Mouse (Mus musculus) left cerebral cortex, postnatal 14 days (tissue): Measurements from ENCODE around the gene Wfdc9. TPM values are rescaled to one million over a fixed set of nuclear protein-coding genes. Genes with fewer than 3 reads are reported as not detected.

Experiments
- DNase-seq, 2 experiments: peaks; one replicate each; pipeline ENCODE4 v3.0.0; 2021 to 2022; ENCODE audit warnings: low spot score in 2 of 2, mixed read lengths in 1 of 2
- intact Hi-C: fragments of 180-260 bp; cut with DNase I; formaldehyde crosslinking; loops from one replicate; pipeline ENCODE4 v1.15.1; 2025
- long read RNA-seq, 2 experiments: library from polyadenylated mRNA; stranded (forward); transcript quantifications; one replicate each; pipeline ENCODE4 v2.0.0; 2021
- total RNA-seq, 2 experiments: library from RNA; stranded (reverse); gene quantifications; 2 replicates each; pipeline ENCODE4 v1.2.3; 2021

Wfdc9 gene
- total RNA-seq, result not detected
- long read RNA-seq, experiment 1, result 0 reads
- long read RNA-seq, experiment 2, result 0 reads

- DNase-seq, result no peak
- intact Hi-C loops, result no loop called here
These were observed at the start of gene Wfdc9 for GRCm38 (mm10) chr2:164656483-164656882. Gene Wfdc9, minus strand, starts transcription at chr2:164656583.

GRCm38 (mm10) chr2:164705991-164706390 is 49.6 kb upstream of the Wfdc9 start:
- intact Hi-C loops, result no loop called here
- no peak for DNase-seq

GRCm38 (mm10) chr2:164705328-164705727 is 48.9 kb upstream of the Wfdc9 start:
- intact Hi-C loops, result no loop called here
- DNase-seq, result no peak

- DNase-seq, result no peak
- intact Hi-C loops, result no loop called here
These were observed 47.9 kb upstream of the Wfdc9 start for GRCm38 (mm10) chr2:164704235-164704634.

- no peak for DNase-seq
- intact Hi-C loops, result no loop called here
These were observed 45.4 kb upstream of the Wfdc9 start for GRCm38 (mm10) chr2:164701761-164702160.

- intact Hi-C loops, result no loop called here
- DNase-seq, result no peak
These were observed 44.6 kb upstream of the Wfdc9 start for GRCm38 (mm10) chr2:164700959-164701358.

- intact Hi-C loops, result no loop called here
- no peak for DNase-seq
These were observed 41.8 kb upstream of the Wfdc9 start, which contains the start of gene Spint4 for GRCm38 (mm10) chr2:164698201-164698600. Gene Spint4, plus strand, starts transcription at chr2:164698501.

- intact Hi-C loops, result loop anchor here (5.0 kb wide), 1 partner anchor 42 kb away; no protein-coding TSS in a partner anchor
- DNase-seq, result no peak
These were observed 28.4 kb upstream of the Wfdc9 start, which contains the start of gene Wfdc13 for GRCm38 (mm10) chr2:164684807-164685206. Gene Wfdc13, plus strand, starts transcription at chr2:164685107.

- DNase-seq, result no peak
- intact Hi-C loops, result loop anchor here (5.0 kb wide), 1 partner anchor 47 kb away; no protein-coding TSS in a partner anchor
These were observed 23.5 kb upstream of the Wfdc9 start for GRCm38 (mm10) chr2:164679906-164680305.

- peak; percentile 69 to 77 for DNase-seq
- intact Hi-C loops, result no loop called here
These were observed 22.7 kb upstream of the Wfdc9 start for GRCm38 (mm10) chr2:164678848-164679625.

- no peak for DNase-seq
- intact Hi-C loops, result no loop called here
These were observed 20.7 kb upstream of the Wfdc9 start for GRCm38 (mm10) chr2:164676916-164677685.

GRCm38 (mm10) chr2:164676103-164676502 is 19.7 kb upstream of the Wfdc9 start:
- intact Hi-C loops, result no loop called here
- DNase-seq, result no peak

- DNase-seq, result peak in 1 of 2 experiments; percentile 9
- intact Hi-C loops, result no loop called here
These were observed 17.6 kb upstream of the Wfdc9 start, which contains the start of gene Wfdc11 for GRCm38 (mm10) chr2:164673987-164674386. Gene Wfdc11, minus strand, starts transcription at chr2:164674087.

GRCm38 (mm10) chr2:164670938-164671337 is 14.6 kb upstream of the Wfdc9 start:
- no peak for DNase-seq
- intact Hi-C loops, result no loop called here

GRCm38 (mm10) chr2:164670261-164670660 is 13.9 kb upstream of the Wfdc9 start:
- DNase-seq, result no peak
- intact Hi-C loops, result no loop called here

- no peak for DNase-seq
- intact Hi-C loops, result no loop called here
These were observed 8.5 kb upstream of the Wfdc9 start for GRCm38 (mm10) chr2:164664851-164665250.

- intact Hi-C loops, result no loop called here
- DNase-seq, result peak; percentile 15 to 25
These were observed 525 bp downstream of the Wfdc9 start, which contains the start of gene Wfdc10 for GRCm38 (mm10) chr2:164655858-164656257. Gene Wfdc10, plus strand, starts transcription at chr2:164656046.

GRCm38 (mm10) chr2:164641881-164642673 is 14.3 kb downstream of the Wfdc9 start:
- DNase-seq, result peak; percentile 14 to 22
- intact Hi-C loops, result no loop called here

- intact Hi-C loops, result no loop called here
- peak in 1 of 2 experiments; percentile 14 for DNase-seq
These were observed 15.3 kb downstream of the Wfdc9 start for GRCm38 (mm10) chr2:164641129-164641528.
